Mouse (Mus musculus): ENCODE data around the gene Prpsap2. TPM values are rescaled to one million over a fixed set of nuclear protein-coding genes. Genes with fewer than 3 reads are reported as not detected.

Prpsap2 gene
- total RNA-seq, 2 experiments from 2014 or later: 33.3 to 37.7 TPM

- no peak for ATAC-seq (replicated peaks; ENCODE audit: poor library complexity, severe bottlenecking)
Measured at GRCm38 (mm10) chr11:61717990-61718389, 43.9 kb downstream of the Prpsap2 start.

GRCm38 (mm10) chr11:61715130-61715529 lies 46.8 kb downstream of the Prpsap2 start:
- ATAC-seq (replicated peaks; ENCODE audit: poor library complexity, severe bottlenecking): no peak

GRCm38 (mm10) chr11:61714346-61715117 lies 47.4 kb downstream of the Prpsap2 start:
- peak; percentile 72 for ATAC-seq (replicated peaks; ENCODE audit: poor library complexity, severe bottlenecking)

GRCm38 (mm10) chr11:61713157-61713855 lies 48.6 kb downstream of the Prpsap2 start:
- no peak for ATAC-seq (replicated peaks; ENCODE audit: poor library complexity, severe bottlenecking)

GRCm38 (mm10) chr11:61708928-61709327 lies 53.0 kb downstream of the Prpsap2 start:
- no peak for ATAC-seq (replicated peaks; ENCODE audit: poor library complexity, severe bottlenecking)

GRCm38 (mm10) chr11:61706232-61706631 lies 55.7 kb downstream of the Prpsap2 start:
- ATAC-seq (replicated peaks; ENCODE audit: poor library complexity, severe bottlenecking): no peak

- no peak for ATAC-seq (replicated peaks; ENCODE audit: poor library complexity, severe bottlenecking)
Measured at GRCm38 (mm10) chr11:61705581-61705980, 56.3 kb downstream of the Prpsap2 start.

GRCm38 (mm10) chr11:61702494-61702893 lies 59.4 kb downstream of the Prpsap2 start:
- no peak for ATAC-seq (replicated peaks; ENCODE audit: poor library complexity, severe bottlenecking)

GRCm38 (mm10) chr11:61701696-61702095 lies 60.2 kb downstream of the Prpsap2 start:
- no peak for ATAC-seq (replicated peaks; ENCODE audit: poor library complexity, severe bottlenecking)

- ATAC-seq (replicated peaks; ENCODE audit: poor library complexity, severe bottlenecking): no peak
Measured at GRCm38 (mm10) chr11:61699933-61700332, 62.0 kb downstream of the Prpsap2 start.

GRCm38 (mm10) chr11:61699460-61699859 lies 62.4 kb downstream of the Prpsap2 start:
- no peak for ATAC-seq (replicated peaks; ENCODE audit: poor library complexity, severe bottlenecking)

- no peak for ATAC-seq (replicated peaks; ENCODE audit: poor library complexity, severe bottlenecking)
Measured at GRCm38 (mm10) chr11:61698852-61699251, 63.0 kb downstream of the Prpsap2 start.

- no peak for ATAC-seq (replicated peaks; ENCODE audit: poor library complexity, severe bottlenecking)
Measured at GRCm38 (mm10) chr11:61692996-61693395, 68.9 kb downstream of the Prpsap2 start.

- ATAC-seq (replicated peaks; ENCODE audit: poor library complexity, severe bottlenecking): no peak
Measured at GRCm38 (mm10) chr11:61687595-61687994, 74.3 kb downstream of the Prpsap2 start.

- no peak for ATAC-seq (replicated peaks; ENCODE audit: poor library complexity, severe bottlenecking)
Measured at GRCm38 (mm10) chr11:61686906-61687453, 74.9 kb downstream of the Prpsap2 start.

GRCm38 (mm10) chr11:61686141-61686540 lies 75.7 kb downstream of the Prpsap2 start:
- ATAC-seq (replicated peaks; ENCODE audit: poor library complexity, severe bottlenecking): no peak

- ATAC-seq (replicated peaks; ENCODE audit: poor library complexity, severe bottlenecking): no peak
Measured at GRCm38 (mm10) chr11:61685119-61685725, 76.7 kb downstream of the Prpsap2 start.

GRCm38 (mm10) chr11:61683907-61684731 lies 77.8 kb downstream of the Prpsap2 start, which contains the start of gene Fam83g:
Gene Fam83g (plus strand): TSS chr11:61684091.
- peak; percentile 63 for ATAC-seq (replicated peaks; ENCODE audit: poor library complexity, severe bottlenecking)

Data from granulocyte monocyte progenitor cell, adult 5-6 weeks (primary cell).